Mouse (Mus musculus) brain, embryonic 14.5 days (tissue): ENCODE data around the gene Crtc2.

ENCODE experiments used
- CTCF ChIP-seq: fragments of 200-500 bp; IDR thresholded peaks from 2 replicates; pipeline ENCODE4 v1.5.1; 2012; ENCODE audit warnings: inconsistent platforms, mild to moderate bottlenecking, moderate library complexity, borderline replicate concordance; ENCODE audit not compliant: insufficient read depth, insufficient read length; ENCODE audit errors: extremely low read depth
- POLR2A ChIP-seq: fragments of 200-500 bp; IDR thresholded peaks from 2 replicates; pipeline ENCODE4 v1.6.1; 2012; ENCODE audit warnings: mild to moderate bottlenecking, inconsistent platforms, borderline replicate concordance; ENCODE audit not compliant: poor library complexity, insufficient read depth, insufficient read length, severe bottlenecking; ENCODE audit errors: extremely low read depth

- TF ChIP-seq POLR2A (no peak), CTCF (no peak)
Measured at GRCm38 (mm10) chr3:90268190-90268589, 14.2 kb downstream of the Crtc2 start.
